Mouse (Mus musculus) fibroblast of lung, adult 2 months (primary cell): Measurements from ENCODE around the gene Clec1b.

ENCODE experiments used
- DNase-seq: peaks from one replicate; pipeline ENCODE4 v3.0.0-alpha.2; 2011; ENCODE audit warnings: low read depth

The Clec1b gene

DNA sequence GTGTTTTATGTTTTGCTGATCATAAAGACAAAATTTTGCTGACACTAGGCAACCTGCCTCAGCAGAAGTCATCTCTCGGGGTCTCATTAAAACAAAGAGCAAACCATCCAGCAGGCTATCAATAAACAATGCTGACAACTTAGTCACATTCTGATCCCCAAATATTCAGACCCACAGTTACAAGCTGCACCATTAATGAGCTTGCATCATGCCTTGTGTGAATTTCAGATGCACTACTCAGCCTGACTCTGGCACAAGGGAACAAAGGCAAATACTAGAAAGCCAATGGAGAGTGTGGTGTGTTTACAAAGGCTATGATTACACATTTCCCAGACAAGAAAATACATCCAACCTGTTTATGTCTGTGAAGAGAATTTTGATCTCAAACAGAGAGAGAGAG lies 17.1 kb downstream of the Clec1b start:
- DNase-seq = no peak

DNA sequence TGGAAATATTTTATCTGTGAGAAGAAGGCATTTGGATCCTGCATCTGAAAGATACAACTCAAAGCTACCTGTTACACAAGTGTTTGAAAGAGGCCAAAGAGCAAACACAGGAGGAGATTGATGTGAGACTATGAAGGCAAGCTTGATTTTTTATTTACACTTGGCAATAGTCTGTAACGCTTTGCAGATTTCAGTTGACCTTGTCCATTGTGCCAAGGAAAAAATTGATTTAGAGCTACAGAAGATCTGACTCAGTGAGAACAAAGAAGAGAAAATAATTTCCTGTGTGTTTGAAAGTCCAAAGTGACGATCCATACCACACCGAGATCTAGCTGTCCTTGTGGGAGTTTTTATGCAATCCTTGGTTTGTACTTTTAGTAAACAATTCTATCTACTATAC lies 25.2 kb downstream of the Clec1b start:
- DNase-seq = no peak

DNA sequence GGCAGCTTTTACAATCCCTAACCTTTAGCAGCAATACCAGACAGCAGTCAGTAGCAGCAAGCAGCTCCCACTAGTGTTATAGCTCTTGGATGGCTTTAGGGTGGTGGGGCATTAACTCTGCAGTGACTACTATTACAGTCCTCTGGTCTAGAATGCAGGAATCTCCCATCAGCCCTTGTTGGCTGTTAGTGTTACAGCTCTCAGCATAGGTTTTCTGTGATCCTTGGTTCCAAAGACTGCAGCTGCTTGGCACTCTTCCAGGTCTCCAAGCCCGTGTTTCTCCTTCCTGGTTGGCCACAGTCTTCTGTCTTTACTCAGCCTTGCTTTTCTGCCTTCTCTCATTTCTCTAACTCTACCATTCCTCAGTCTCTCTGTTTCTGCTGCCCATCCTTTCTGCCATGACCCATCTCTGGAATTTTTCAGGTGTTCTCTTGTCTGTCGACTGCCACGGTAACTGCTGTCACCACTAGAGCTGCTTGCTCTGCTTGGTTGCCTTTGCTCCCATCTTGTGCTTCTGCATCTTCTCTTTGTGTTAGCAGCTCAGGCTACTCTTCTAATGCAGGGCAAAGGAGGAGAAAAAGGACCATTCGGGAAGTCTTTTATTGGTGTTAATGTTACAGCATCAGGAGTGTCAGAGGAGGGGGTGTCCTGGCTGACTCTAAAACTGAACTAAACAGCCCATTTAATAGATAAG lies 26.1 kb downstream of the Clec1b start:
- no peak for DNase-seq

DNA sequence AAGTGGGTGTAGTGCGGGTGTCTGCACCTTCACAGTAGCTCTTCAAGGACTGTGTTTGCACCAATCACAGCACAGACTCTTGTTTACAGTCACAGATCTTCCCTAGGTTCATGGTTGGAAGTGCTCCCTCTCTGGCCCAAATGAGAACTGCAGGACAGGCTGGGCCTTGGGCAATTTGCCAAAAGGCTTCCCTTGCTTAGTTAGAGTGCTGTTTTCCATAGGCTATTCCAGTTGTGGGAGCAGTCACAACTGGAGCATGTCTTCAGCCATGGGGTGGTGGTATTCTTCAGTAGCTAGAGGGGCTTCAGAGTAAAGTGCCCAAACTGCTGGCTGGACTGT lies 26.6 kb downstream of the Clec1b start:
- no peak for DNase-seq

DNA sequence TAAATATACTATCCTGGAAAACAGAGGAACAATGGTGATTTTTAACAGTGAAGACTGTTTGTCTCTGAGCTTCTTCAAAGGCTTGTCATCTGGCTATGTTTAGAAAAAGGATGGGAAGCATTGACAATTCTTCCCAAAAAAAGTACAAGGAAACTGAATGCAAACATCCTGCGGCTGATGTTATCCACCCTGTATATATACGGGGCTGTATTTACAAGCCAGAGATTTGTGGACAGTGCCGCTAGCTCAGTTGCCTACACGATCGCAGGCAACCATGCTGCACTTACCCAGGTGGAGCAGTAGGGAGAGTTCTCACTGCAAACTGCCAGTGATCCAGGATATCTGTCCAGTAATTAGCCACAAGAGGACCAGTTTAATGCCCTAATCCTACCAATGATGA lies 28.1 kb downstream of the Clec1b start:
- no peak for DNase-seq

DNA sequence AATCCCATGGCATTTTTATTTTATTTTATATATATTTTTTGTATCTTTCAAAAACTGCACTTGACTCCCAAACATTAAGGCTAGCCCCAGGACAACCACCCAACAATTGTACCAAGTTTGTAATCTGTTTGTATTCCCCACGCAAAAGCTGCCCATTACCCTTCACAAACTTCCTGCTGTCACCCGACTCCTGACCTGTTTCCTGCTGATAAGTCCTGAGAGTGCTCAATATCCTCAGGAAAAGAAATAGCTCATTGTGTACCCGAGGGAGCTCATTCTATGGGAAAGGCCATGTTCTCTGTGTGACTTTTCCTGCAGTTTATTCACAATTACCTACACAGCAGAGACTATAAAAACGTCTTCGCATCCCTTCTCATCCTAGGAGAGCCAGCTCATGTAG lies 28.7 kb downstream of the Clec1b start:
- DNase-seq = no peak

DNA sequence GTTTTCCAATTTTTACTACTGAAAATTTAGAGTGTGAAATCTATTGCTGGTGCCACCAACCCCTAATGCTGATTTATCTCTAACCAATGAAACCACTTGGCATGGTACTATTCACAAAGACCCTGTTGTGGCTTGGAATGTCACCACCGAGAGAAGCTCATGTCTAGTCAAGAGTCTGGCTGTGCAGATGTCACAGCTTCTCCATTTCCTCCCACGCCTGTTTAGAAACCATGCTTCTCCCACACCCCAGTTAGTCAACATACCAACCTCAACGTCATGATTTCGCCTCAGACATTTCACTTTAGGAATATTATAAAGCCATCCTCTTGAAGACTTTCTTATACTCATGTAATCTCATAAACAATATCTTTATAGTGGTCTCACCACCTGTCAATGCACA lies 30.2 kb downstream of the Clec1b start:
- DNase-seq = no peak

DNA sequence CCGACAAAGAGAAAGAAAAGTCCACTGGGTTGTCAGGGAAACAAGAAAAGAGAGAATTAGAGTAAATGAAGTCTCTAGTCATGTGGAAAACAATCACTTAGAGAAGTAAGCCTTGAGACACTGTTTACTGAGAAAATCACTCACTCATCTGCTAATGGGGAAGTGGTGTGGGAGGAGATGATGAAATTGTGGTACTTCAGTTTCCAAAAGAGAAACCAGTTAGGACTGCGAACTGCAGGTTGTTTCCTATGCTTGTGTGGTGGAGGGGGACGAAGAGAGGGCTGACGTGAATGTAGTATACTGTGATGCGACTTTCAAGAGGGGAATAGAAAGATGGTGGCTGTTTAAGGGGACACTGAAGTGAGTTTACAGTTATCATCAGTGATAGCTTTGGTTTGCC lies 37.1 kb downstream of the Clec1b start:
- DNase-seq = no peak

DNA sequence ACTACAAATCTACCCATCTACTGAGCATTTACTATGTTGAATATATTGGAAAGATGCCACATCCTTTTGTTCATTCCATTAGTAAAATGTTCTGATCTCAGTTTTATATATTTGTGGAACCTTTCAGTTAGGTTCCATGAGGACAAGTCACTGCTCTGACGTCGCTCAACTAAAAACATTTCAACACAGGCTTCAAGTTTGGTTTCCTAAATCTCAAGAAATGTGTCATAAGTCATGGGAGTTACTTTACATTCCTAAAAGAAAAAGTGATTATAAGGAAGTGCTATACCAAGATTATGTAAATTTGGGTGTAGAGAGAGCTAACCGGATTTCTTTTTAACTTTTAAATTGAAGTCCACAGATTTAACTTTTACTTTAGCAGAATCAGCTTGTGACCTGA lies 38.9 kb downstream of the Clec1b start:
- no peak for DNase-seq

DNA sequence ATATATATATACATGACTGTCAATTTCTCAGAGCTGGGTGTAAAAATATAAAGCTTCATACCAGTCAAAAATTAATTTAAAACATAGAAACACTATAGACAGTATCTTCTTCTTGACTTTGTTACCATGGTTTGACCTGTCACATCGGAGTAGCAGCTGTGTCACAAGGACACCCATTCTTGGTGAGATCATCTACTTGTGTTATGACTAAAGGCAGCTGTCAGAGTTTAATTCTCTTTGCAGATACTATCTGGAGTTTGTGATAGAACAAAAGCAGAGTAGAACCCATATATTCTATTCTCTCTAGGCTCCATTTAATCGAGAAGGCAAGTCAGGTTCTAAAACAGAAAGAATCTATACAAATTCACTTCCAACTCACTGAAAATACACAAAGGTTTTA lies 40.9 kb downstream of the Clec1b start:
- no peak for DNase-seq

DNA sequence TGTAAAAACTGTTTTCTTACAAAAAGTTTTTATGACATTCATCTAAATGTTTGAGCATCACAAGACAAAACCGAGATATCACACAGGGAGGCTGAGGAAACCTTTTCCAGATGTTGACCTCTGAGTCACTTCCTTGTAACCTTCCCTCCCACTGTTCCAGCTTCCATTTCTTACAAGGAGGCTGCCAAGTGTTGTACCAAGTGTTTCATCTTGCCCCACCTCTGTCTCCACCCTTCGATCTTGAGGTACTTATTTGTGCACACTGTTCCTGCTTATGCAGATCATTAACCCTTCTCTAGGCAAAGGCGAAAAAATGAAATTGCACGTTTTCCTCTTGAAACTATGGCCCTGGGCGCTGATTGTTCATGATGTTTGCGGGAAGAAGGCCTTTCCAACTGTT lies 52.6 kb downstream of the Clec1b start:
- no peak for DNase-seq

DNA sequence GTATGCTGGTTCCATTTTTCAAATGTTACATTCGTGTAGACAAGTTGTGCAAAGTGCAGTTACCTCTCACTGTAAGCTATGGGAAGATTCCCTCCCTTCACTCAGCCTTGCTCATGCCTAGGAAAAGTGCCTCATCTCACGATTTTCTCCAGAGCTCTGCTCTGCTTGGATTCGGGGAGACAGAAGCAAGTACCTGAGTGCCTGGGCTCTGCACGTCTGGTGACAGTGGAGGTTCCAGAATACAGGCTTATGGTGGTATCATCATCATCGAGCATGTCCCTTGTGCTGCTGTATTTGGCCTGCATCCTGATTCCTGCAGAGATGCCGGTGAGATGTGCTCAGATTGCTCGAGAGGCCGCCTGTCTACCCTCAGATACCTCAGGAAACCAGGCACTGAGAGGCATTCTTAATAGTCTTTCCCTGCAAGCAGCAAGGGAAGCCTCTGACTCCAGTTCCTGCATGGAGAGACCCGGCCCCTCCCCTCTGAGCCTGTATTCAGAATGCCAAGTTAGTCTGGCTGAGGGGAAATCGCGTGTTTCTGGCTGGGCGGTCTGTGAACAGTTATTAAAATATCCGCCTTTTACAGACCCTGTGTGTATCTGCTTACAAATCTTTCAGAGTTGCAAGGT lies 54.4 kb downstream of the Clec1b start, which contains the start of gene Clec1a:
Gene Clec1a (minus strand): TSS at position 590 of the 629 bp plus-strand sequence.
- no peak for DNase-seq
